Mouse (Mus musculus): ENCODE measurements at regions not wholly inside any gene's neighbourhood (a gene's known extent, or its start where the extent isn't known, plus 50 kb on each side); places are given as distances from the start of the nearest gene placed in this dataset.

- TF ChIP-seq CTCF (IDR thresholded peaks at IDR 0.05; ENCODE audit: low read depth) = no peak
- no peak for TF ChIP-seq EP300 (IDR thresholded peaks at IDR 0.05; ENCODE audit: low read depth)
Measured at GRCm38 (mm10) chr2:128230921-128231320, 105.1 kb downstream of the Bcl2l11 start.
